Mouse (Mus musculus) kidney, adult 8-10 months (tissue): ENCODE results near the gene Pde1c.

Experiments used
- DNase-seq, 2 experiments: peaks; one replicate each; pipeline ENCODE4 v3.0.0; 2022

Gene Pde1c

GRCm38 (mm10) chr6:56066632-56067282 is 502.1 kb downstream of the Pde1c start:
- peak; percentile 14 to 19 for DNase-seq

- no peak for DNase-seq
Measured at GRCm38 (mm10) chr6:56063736-56064135, 505.2 kb downstream of the Pde1c start.

- peak in 1 of 2 experiments; percentile 4 for DNase-seq
Measured at GRCm38 (mm10) chr6:56049104-56049503, 519.8 kb downstream of the Pde1c start.

GRCm38 (mm10) chr6:56048580-56048979 is 520.3 kb downstream of the Pde1c start:
- DNase-seq: no peak

- no peak for DNase-seq
Measured at GRCm38 (mm10) chr6:56044716-56045115, 524.2 kb downstream of the Pde1c start.

- no peak for DNase-seq
Measured at GRCm38 (mm10) chr6:56044270-56044669, 524.6 kb downstream of the Pde1c start.

- DNase-seq: no peak
Measured at GRCm38 (mm10) chr6:56039476-56040055, 529.3 kb downstream of the Pde1c start.

GRCm38 (mm10) chr6:56035054-56035453 is 533.8 kb downstream of the Pde1c start:
- no peak for DNase-seq

GRCm38 (mm10) chr6:56032231-56032630 is 536.7 kb downstream of the Pde1c start:
- DNase-seq: no peak

- DNase-seq: no peak
Measured at GRCm38 (mm10) chr6:56029986-56030385, 538.9 kb downstream of the Pde1c start.

GRCm38 (mm10) chr6:56027966-56028365 is 540.9 kb downstream of the Pde1c start:
- DNase-seq: no peak

- DNase-seq: no peak
Measured at GRCm38 (mm10) chr6:56027318-56027717, 541.6 kb downstream of the Pde1c start.

GRCm38 (mm10) chr6:56025533-56025932 is 543.4 kb downstream of the Pde1c start:
- peak in 1 of 2 experiments; percentile 7 for DNase-seq
